Mouse (Mus musculus) heart, adult 8-10 months (tissue): ENCODE results near the gene Vmn1r49. TPM values are rescaled to one million over a fixed set of nuclear protein-coding genes. Genes with fewer than 3 reads are reported as not detected.
"Not testable (repeated sequence)": the region's sequence is repeated elsewhere in the genome, so short reads cannot be mapped to it uniquely, and the experiment has no call there.

Source experiments
- DNase-seq: peaks from one replicate; pipeline ENCODE4 v3.0.0; 2022; ENCODE audit warnings: low spot score
- total RNA-seq, 4 experiments: library from RNA; stranded (reverse); gene quantifications; 2 replicates each; pipeline ENCODE4 v1.2.4; 2022

Vmn1r49 gene
- total RNA-seq: not detected

GRCm38 (mm10) chr6:90078406-90078805 lies at the start of gene Vmn1r49:
Gene Vmn1r49, minus strand, starts transcription at chr6:90078506.
- no peak for DNase-seq

- DNase-seq: not testable (repeated sequence)
Observed at GRCm38 (mm10) chr6:90122296-90122695, 44.0 kb upstream of the Vmn1r49 start, which contains the start of gene Vmn1r51. Gene Vmn1r51, plus strand, starts transcription at chr6:90122596.

GRCm38 (mm10) chr6:90101130-90101529 lies 22.8 kb upstream of the Vmn1r49 start, which contains the start of gene Vmn1r50:
Gene Vmn1r50, plus strand, starts transcription at chr6:90101430.
- DNase-seq: no peak

GRCm38 (mm10) chr6:90100566-90100965 lies 22.3 kb upstream of the Vmn1r49 start:
- no peak for DNase-seq

GRCm38 (mm10) chr6:90036741-90037140 lies 41.6 kb downstream of the Vmn1r49 start, which contains the start of gene Vmn1r48:
Gene Vmn1r48, minus strand, starts transcription at chr6:90036841.
- DNase-seq: not testable (repeated sequence)

Other genes starting within 250 kb of the Vmn1r49 start
- gene Vmn1r42, start 202.1 kb downstream of the Vmn1r49 start, total RNA-seq: under 1 TPM; 0.09 to 0.41 (median 0.22) TPM
- gene Vmn1r43, start 202.1 kb downstream of the Vmn1r49 start, total RNA-seq: under 1 TPM in 1 of 4 experiments, not detected in 3; 0.03 TPM
- not detected for gene Vmn1r44, start 194.8 kb downstream of the Vmn1r49 start, total RNA-seq
- not detected for gene Vmn1r45, start 137.9 kb downstream of the Vmn1r49 start, total RNA-seq
- not detected for gene Vmn1r46, start 109.2 kb downstream of the Vmn1r49 start, total RNA-seq
- not detected for gene Vmn1r47, start 62.4 kb downstream of the Vmn1r49 start, total RNA-seq
- not detected for gene Vmn1r48, start 41.7 kb downstream of the Vmn1r49 start, total RNA-seq
- gene Vmn1r50, start 22.9 kb upstream of the Vmn1r49 start, total RNA-seq: not detected
- gene Vmn1r51, start 44.1 kb upstream of the Vmn1r49 start, total RNA-seq: not detected
- not detected for gene Vmn1r52, start 96.3 kb upstream of the Vmn1r49 start, total RNA-seq
- gene V1ra8, start 124.3 kb upstream of the Vmn1r49 start, total RNA-seq: not detected
- gene Vmn1r53, start 145.9 kb upstream of the Vmn1r49 start, total RNA-seq: not detected
- not detected for gene Vmn1r54, start 167.8 kb upstream of the Vmn1r49 start, total RNA-seq
- gene BC048671, start 222.7 kb upstream of the Vmn1r49 start, total RNA-seq: not detected
- gene Chst13, start 246.7 kb upstream of the Vmn1r49 start, total RNA-seq: under 1 TPM in 1 of 4 experiments, not detected in 3; 0.32 TPM